9 mouse cellular contexts compared by ENCODE assay signal in genomic region chr5:35379815-35380214, GRCm38 (mm10). TPM values are rescaled to one million over a fixed set of nuclear protein-coding genes. Genes with fewer than 3 reads are reported as not detected.
A peak's percentile ranks its signal among the peaks of the same experiment; 100 is the strongest.
DNase-seq lines count a peak whose midpoint lies in the region; ATAC-seq and TF ChIP-seq lines count a peak whose summit lies in the region.
"Had no signal": no experiment of that assay in that cellular context is flagged by ENCODE, and none has a peak within 500 bp of the region (broad histone marks: within the 10 kb centered on the region; RNA-seq: fewer than 3 reads in every experiment).

No protein-coding gene starts in this region.

- no peak overlapping the region for H3K4me2 ChIP-seq in heart, postnatal 0 days (ENCODE audit: low read depth, low read length)
- H3K4me2 ChIP-seq: limb, embryonic 12.5 days had no signal

- no peaks in the 10 kb centered on the region for H3K36me3 ChIP-seq in heart, postnatal 0 days (replicated peaks; ENCODE audit: control insufficient read depth, insufficient read depth, low read length)
- H3K36me3 ChIP-seq: limb, embryonic 12.5 days had no signal

- DNase-seq in heart, postnatal 0 days (ENCODE audit: low spot score): peak; percentile 12
- no peak for DNase-seq in heart, adult 8-10 months (ENCODE audit: low spot score)
- DNase-seq in ovary, postnatal 14 days (ENCODE audit: low spot score): peak; percentile 24
- no peak for DNase-seq in ovary, adult 18-20 months (ENCODE audit: low spot score)
- peak; percentile 34 for DNase-seq in adrenal gland, postnatal 25 days
- DNase-seq in induced T-regulatory cell, adult 2 months (ENCODE audit: low read depth): peak; percentile 51
- peak; percentile 74 for DNase-seq in right cerebral cortex, postnatal 4 days

- peak; percentile 60 for TF ChIP-seq CTCF in heart, postnatal 0 days (IDR thresholded peaks at IDR 0.05; ENCODE audit: low read depth)

- peaks cover 96% of the 10 kb centered on the region for H3K27me3 ChIP-seq in heart, postnatal 0 days (ENCODE audit: control insufficient read depth, insufficient read depth, low read length)

- no peak overlapping the region for H3K27ac ChIP-seq in heart, postnatal 0 days (ENCODE audit: low read depth)
- H3K27ac ChIP-seq: limb, embryonic 12.5 days had no signal

- ATAC-seq in heart, postnatal 0 days (ENCODE audit: insufficient read depth, low read depth): no peak
- no peak for ATAC-seq in erythroid progenitor cell, adult 5-6 weeks (replicated peaks; ENCODE audit: low FRiP score, poor library complexity, severe bottlenecking)

- no peak overlapping the region for H3K9ac ChIP-seq in heart, postnatal 0 days (replicated peaks; ENCODE audit: low read depth, low read length)
- H3K9ac ChIP-seq: limb, embryonic 12.5 days had no signal

- no peak overlapping the region for H3K4me3 ChIP-seq in heart, postnatal 0 days (ENCODE audit: low read depth, low read length)
- H3K4me3 ChIP-seq: limb, embryonic 12.5 days had no signal

- H3K4me1 ChIP-seq in heart, postnatal 0 days (ENCODE audit: control insufficient read depth, insufficient read depth): no peaks in the 10 kb centered on the region
- H3K4me1 ChIP-seq: limb, embryonic 12.5 days had no signal

- WGBS in heart, postnatal 0 days: 2% methylated on average over 4 of the region's 4 CpGs

- no peak for TF ChIP-seq EP300 in heart, postnatal 0 days (IDR thresholded peaks at IDR 0.05; ENCODE audit: low read depth)

- no peaks in the 10 kb centered on the region for H3K9me3 ChIP-seq in heart, postnatal 0 days (replicated peaks; ENCODE audit: control insufficient read depth, low read length)
- H3K9me3 ChIP-seq: limb, embryonic 12.5 days had no signal

RNA-seq across cellular contexts. Expression of gene Hmx1, which starts 9.1 kb away (rescaled TPM):
- not detected in 2 replicates for total RNA-seq in heart, postnatal 0 days (2014; rRNA removed; ENCODE audit: low replicate concordance)
- not detected in 2 replicates for polyA plus RNA-seq in heart, postnatal 0 days (2015; fragmentation: Nextera tagmentation; extraction: Ambion mirVana)
- total RNA-seq in heart, adult 8-10 months (2022): not detected
- total RNA-seq in adrenal gland, postnatal 25 days (2021): not detected in 2 replicates
- total RNA-seq in erythroid progenitor cell, adult 5-6 weeks (2015; ENCODE audit: low replicate concordance): not detected in 2 replicates
- total RNA-seq in erythroid progenitor cell, adult 5-6 weeks (2017; ENCODE audit: low replicate concordance): not detected in 2 replicates

Comparison
In these comparisons a context has a peak if more than half of its experiments do, and no peak if none do; other contexts are left out.
1. DNase-seq: peak in heart, postnatal 0 days (single experiment), ovary, postnatal 14 days (single experiment), adrenal gland, postnatal 25 days (single experiment), induced T-regulatory cell, adult 2 months (single experiment) and right cerebral cortex, postnatal 4 days (single experiment); none in heart, adult 8-10 months (single experiment) and ovary, adult 18-20 months (single experiment).